ENCODE assay signal across 8 mouse cellular contexts in genomic region chr4:129876831-129877764, GRCm38 (mm10). TPM values are rescaled to one million over a fixed set of nuclear protein-coding genes. Genes with fewer than 3 reads are reported as not detected.
DNase-seq lines count a peak whose midpoint lies in the region; ATAC-seq lines count a peak whose summit lies in the region.

No protein-coding gene starts in this region.

- H3K27ac ChIP-seq in hindbrain, embryonic 15.5 days (replicated peaks), result peak overlapping the region; percentile 86

- peak overlapping the region; percentile 59 for H3K4me2 ChIP-seq in hindbrain, embryonic 15.5 days

- peak overlapping the region; percentile 31 for H3K4me3 ChIP-seq in hindbrain, embryonic 15.5 days

- H3K9ac ChIP-seq in hindbrain, embryonic 15.5 days, result peak overlapping the region; percentile 44

- H3K4me1 ChIP-seq in hindbrain, embryonic 15.5 days (replicated peaks), result peaks cover 17% of the 10 kb centered on the region

- no peaks in the 10 kb centered on the region for H3K9me3 ChIP-seq in hindbrain, embryonic 15.5 days

- WGBS in hindbrain, embryonic 15.5 days, result 13% methylated on average over 21 of the region's 21 CpGs

- H3K27me3 ChIP-seq in hindbrain, embryonic 15.5 days, result no peaks in the 10 kb centered on the region

- ATAC-seq in hindbrain, embryonic 15.5 days (ENCODE audit: low FRiP score, low read depth), result peak; percentile 84

- DNase-seq in T-cell, adult 2 months (ENCODE audit: low spot score), result peak; percentile 79
- peak; percentile 60 to 65 for DNase-seq in cerebellum, postnatal 14 days
- DNase-seq in gastrocnemius, adult 18-20 months (ENCODE audit: low spot score), result peak; percentile 67
- peak; percentile 47 to 53 for DNase-seq in layer of hippocampus, postnatal 25 days (ENCODE audit: extremely low spot score in 1 of 2, low spot score in 1 of 2)
- peak; percentile 91 for DNase-seq in lung, postnatal 25 days (ENCODE audit: low spot score)
- DNase-seq in retina, postnatal 1 day, result peak; percentile 81
- DNase-seq in thymus, postnatal 36 days, result peak; percentile 79 to 85

- H3K36me3 ChIP-seq in hindbrain, embryonic 15.5 days, result no peaks in the 10 kb centered on the region

RNA-seq across cellular contexts. Expression of gene Spocd1, which starts 52.0 kb away (rescaled TPM):
- total RNA-seq in gastrocnemius, adult 18-20 months (2021), result not detected
- 0.12 and 0.16 TPM in 2 replicates for polyA plus RNA-seq in hindbrain, embryonic 15.5 days (2015; fragmentation: Nextera tagmentation; extraction: Ambion mirVana)
- total RNA-seq in layer of hippocampus, postnatal 25 days (2021), result under 1 TPM; 0.30 to 0.35 TPM

Comparison
In these comparisons a context has a peak if more than half of its experiments do, and no peak if none do; other contexts are left out.
1. Peak in every context shown above with its lines: DNase-seq, ATAC-seq, H3K4me3 ChIP-seq and H3K27ac ChIP-seq.